Mouse (Mus musculus): ENCODE measurements around the gene Hes6. TPM values are rescaled to one million over a fixed set of nuclear protein-coding genes. Genes with fewer than 3 reads are reported as not detected.

Hes6 gene
- total RNA-seq, 2 experiments from 2014 or later, result 20.6 to 21.9 TPM

- no peak for DNase-seq (ENCODE audit: low spot score in 2 of 2)
Observed at GRCm38 (mm10) chr1:91407819-91408218, 6.0 kb downstream of the Hes6 start.

GRCm38 (mm10) chr1:91405406-91406169, 8.2 kb downstream of the Hes6 start:
- DNase-seq (ENCODE audit: low spot score in 2 of 2), result no peak

- DNase-seq (ENCODE audit: low spot score in 2 of 2), result no peak
Observed at GRCm38 (mm10) chr1:91404976-91405375, 8.9 kb downstream of the Hes6 start.

GRCm38 (mm10) chr1:91398260-91399062, 15.4 kb downstream of the Hes6 start, which contains the start of gene Ilkap:
Gene Ilkap, minus strand, starts transcription at chr1:91398815.
- DNase-seq (ENCODE audit: low spot score in 2 of 2), result peak; percentile 70 to 77

GRCm38 (mm10) chr1:91397927-91398259, 15.9 kb downstream of the Hes6 start:
- DNase-seq (ENCODE audit: low spot score in 2 of 2), result no peak

- DNase-seq (ENCODE audit: low spot score in 2 of 2), result no peak
Observed at GRCm38 (mm10) chr1:91390369-91390768, 23.5 kb downstream of the Hes6 start.

GRCm38 (mm10) chr1:91381091-91381471, 32.8 kb downstream of the Hes6 start:
- no peak for DNase-seq (ENCODE audit: low spot score in 2 of 2)

GRCm38 (mm10) chr1:91380453-91381090, 33.3 kb downstream of the Hes6 start:
- DNase-seq (ENCODE audit: low spot score in 2 of 2), result peak; percentile 71 to 76

- DNase-seq (ENCODE audit: low spot score in 2 of 2), result no peak
Observed at GRCm38 (mm10) chr1:91373414-91373835, 40.4 kb downstream of the Hes6 start.

- no peak for DNase-seq (ENCODE audit: low spot score in 2 of 2)
Observed at GRCm38 (mm10) chr1:91370055-91370454, 43.8 kb downstream of the Hes6 start.

GRCm38 (mm10) chr1:91369408-91369807, 44.4 kb downstream of the Hes6 start:
- DNase-seq (ENCODE audit: low spot score in 2 of 2), result no peak

- no peak for DNase-seq (ENCODE audit: low spot score in 2 of 2)
Observed at GRCm38 (mm10) chr1:91367295-91367694, 46.5 kb downstream of the Hes6 start.

- peak; percentile 28 to 38 for DNase-seq (ENCODE audit: low spot score in 2 of 2)
Observed at GRCm38 (mm10) chr1:91366215-91367108, 47.4 kb downstream of the Hes6 start, which contains the start of gene Erfe. Gene Erfe, plus strand, starts transcription at chr1:91366430.

- DNase-seq (ENCODE audit: low spot score in 2 of 2), result no peak
Observed at GRCm38 (mm10) chr1:91365816-91366214, 48.0 kb downstream of the Hes6 start.

- no peak for DNase-seq (ENCODE audit: low spot score in 2 of 2)
Observed at GRCm38 (mm10) chr1:91364822-91365644, 48.8 kb downstream of the Hes6 start.

- DNase-seq (ENCODE audit: low spot score in 2 of 2), result no peak
Observed at GRCm38 (mm10) chr1:91362113-91362512, 51.7 kb downstream of the Hes6 start.

All from layer of hippocampus, postnatal 14 days (tissue).